Mouse (Mus musculus) retina, postnatal 1 day (tissue): Measurements from ENCODE around the gene Zfp385a.
"Not testable (repeated sequence)": the region's sequence is repeated elsewhere in the genome, so short reads cannot be mapped to it uniquely, and the experiment has no call there.

Experiments
- DNase-seq: peaks from one replicate; pipeline ENCODE4 v3.0.0-alpha.2; 2012

Zfp385a gene

GRCm38 (mm10) chr15:103284647-103285046 lies 55.2 kb downstream of the Zfp385a start:
- no peak for DNase-seq

DNA sequence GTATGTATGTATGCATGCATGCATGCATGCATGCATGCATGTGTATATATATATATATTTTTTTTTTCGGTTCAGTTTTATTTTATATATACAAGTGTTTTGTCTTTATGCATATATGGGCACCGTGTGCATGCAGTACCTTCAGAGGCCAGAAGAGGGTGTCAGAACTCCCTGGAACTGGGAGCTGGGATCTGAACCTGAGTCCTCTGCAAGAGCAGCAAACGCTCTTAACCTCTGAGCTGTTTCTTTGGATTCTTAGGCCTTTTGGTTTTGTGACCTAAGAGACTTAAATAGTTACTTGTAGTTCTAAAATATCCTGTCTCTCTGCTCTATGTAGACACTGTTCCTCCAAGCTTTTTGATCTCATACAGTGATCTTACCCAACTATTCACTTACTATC lies 55.8 kb downstream of the Zfp385a start:
- peak; percentile 50 for DNase-seq

DNA sequence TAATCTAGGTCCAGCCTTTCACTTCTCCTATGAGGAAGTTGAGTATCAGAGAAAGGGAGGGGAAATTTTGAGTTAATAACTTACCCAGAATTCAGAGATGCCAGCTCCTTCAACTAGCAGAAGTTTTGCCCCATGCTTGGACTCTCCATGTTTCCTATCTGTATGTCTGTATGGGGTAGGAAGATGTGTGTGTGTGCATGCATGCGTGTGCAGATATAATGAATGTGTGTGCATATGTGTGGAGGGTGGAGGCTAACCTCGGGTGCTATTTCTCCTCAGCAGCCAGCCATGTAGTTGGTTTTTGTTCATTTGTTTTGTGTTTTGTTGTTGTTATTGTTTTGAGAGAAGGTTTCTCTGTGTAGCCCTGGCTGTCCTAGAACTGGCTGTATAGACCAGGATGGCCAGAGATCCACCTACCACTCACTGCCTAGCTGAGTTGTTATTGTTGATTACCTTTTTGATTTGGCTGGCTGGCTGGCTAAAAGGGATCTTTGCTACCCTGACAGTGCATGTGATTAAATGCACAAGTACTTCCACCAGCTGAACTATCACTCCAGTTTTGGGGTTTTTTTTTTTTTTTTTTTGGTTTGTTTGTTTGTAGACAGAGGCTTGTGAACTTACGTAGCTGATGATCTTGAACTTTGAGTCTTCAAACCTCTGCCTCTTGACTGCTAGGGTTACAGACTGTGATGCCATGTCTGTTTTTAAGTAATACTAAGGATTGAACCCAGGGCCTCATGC lies 58.3 kb downstream of the Zfp385a start:
- DNase-seq: no peak

- peak; percentile 66 for DNase-seq
Observed at GRCm38 (mm10) chr15:103280817-103281464, 59.0 kb downstream of the Zfp385a start.

GRCm38 (mm10) chr15:103279750-103280149 lies 60.1 kb downstream of the Zfp385a start:
- peak; percentile 47 for DNase-seq

- no peak for DNase-seq
Observed at GRCm38 (mm10) chr15:103277949-103278348, 61.9 kb downstream of the Zfp385a start.

DNA sequence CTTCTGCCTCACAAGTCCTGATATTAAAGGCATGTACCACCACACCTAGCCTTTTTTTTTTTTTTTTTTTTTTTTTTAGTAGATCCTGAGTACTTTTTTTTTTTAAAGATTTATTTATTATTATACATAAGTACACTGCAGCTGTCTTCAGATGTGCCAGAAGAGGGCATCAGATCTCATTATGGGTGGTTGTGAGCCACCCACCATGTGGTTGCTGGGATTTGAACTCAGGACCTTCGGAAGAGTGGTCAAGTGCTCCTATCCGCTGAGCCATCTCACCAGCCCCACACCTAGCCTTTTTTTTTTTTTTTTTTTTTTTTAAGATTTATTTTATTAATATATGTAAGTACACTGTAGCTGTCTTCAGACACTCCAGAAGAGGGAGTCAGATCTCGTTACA lies 64.0 kb downstream of the Zfp385a start:
- not testable (repeated sequence) for DNase-seq

DNA sequence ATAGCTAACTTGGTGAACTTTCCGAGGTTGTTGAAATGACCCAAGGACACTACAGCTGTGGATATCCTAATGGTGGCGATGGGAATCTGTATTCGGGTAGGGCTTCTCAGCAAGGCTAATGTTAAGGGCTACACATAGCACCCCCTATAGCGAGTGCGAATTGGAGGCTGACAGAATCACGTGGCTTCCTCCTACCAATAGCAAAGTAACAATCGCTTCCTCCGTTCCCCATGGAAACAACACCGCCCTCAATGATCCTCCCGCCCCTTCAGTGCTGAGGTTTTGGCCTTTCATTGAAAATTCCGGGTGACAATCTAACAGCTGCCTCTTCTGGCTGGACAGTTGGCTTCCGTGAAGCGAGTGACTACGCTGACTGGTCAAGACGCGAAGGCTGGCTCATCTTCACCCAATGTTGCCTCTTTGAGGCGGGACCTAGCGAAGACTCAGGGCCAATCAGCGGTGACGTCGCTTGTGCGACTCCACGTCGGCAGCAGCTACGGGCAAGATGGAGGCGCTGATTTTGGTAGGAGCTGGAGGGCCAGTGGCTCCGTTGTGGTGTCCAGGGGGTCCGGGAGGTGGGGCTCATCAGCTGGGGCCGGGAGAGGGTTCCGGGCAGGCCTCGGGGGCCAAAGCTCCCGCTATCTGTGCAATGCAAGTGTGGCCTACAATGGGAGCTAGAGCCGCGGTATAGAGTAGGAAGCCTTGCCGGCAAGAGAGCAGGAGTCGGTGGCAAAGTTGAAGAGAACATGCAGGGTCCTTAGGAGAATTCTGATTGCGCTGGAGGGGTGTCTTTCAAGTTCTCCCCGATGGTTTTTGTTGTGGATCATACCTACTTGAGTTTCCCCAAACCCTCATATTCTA lies 67.2 kb downstream of the Zfp385a start, which contains the start of gene Copz1:
Gene Copz1 (plus strand): TSS at position 296 of the 861 bp plus-strand sequence.
- DNase-seq: peak; percentile 100

DNA sequence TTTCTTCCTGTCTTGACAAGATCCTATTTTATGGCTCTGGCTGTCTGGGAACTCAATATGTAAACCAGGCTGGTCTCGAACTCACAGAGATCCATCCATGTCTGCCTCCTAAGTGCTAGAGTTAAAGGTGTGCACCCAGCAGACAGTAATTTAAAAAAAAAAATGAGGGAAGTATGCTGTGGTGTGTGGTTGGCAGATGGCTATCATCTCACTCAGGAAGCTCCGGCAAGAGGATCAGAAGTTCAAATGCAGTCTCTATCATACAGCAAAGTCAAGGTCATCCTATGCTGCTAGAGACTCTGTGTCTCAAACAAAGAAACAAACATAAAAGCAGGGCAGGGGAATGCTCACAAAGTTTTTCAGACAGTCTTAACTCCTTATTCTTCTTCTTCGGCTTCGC lies 71.0 kb downstream of the Zfp385a start:
- DNase-seq: no peak

DNA sequence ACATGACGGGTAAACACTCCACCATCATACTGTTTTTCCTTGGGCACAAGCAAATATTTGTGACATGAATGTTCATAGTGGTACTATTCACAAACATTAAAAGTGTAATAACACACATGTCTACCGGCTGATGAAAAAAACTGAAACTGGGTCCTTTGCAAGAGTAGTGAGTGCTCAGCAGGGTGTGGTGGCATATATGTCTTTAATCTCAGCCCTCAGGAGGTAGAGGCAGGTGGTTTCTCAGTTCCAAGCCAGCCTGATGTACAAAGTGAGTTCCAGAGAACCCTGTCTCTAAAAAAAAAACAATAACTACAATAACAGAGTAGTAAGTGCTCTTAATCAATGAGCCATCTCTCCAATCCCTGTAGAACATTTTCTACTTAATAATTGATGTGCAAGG lies 75.1 kb downstream of the Zfp385a start:
- no peak for DNase-seq
